16 mouse cellular contexts compared by ENCODE assay signal in the genomic region with DNA sequence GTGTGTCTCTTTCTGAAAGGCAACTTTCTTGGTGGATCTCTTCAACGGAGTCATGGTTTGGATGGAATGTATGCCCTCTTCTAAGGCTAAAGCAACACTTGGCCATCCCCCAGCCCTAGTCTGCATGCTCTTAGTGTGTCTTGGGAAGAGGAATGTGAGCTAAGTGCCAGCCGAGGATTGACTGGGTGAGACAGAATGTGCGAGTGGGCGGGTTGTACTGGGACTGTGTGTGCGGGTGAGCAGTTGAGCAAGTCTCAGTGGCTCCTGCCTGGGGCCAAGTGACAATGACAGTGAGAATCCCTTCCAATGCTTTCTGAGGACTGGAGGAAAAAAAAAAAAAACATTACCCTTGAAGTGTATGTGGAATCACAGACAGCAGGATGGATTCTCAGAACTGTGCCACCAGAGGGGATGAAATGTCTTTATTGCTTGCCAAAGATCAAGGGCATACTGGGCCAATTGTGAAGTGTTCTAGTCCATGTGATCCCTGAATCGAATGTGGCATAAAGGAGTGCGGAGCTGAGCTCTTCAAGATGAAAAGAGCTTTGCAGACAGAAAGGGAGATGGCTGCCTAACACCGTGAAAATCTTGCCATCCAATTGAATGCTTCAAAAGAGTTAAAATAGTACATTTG.
DNase-seq lines count a peak whose midpoint lies in the region; ATAC-seq and TF ChIP-seq lines count a peak whose summit lies in the region.
"Had no signal": no experiment of that assay in that cellular context is flagged by ENCODE, and none has a peak within 500 bp of the region (broad histone marks: within the 10 kb centered on the region; RNA-seq: fewer than 3 reads in every experiment).

No protein-coding gene starts in this region.

- TF ChIP-seq CTCF in layer of hippocampus, adult 2 months (conservative IDR thresholded peaks at IDR 0.05): no peak

- peak; percentile 15 to 20 for DNase-seq in cerebellum, postnatal 10 days
- DNase-seq in cerebellum, adult 18-20 months: no peak
- DNase-seq in layer of hippocampus, adult 2 months (ENCODE audit: low spot score in 2 of 2): peak; percentile 51 to 62
- no peak for DNase-seq in layer of hippocampus, postnatal 10 days (ENCODE audit: low spot score in 2 of 2)
- DNase-seq in fibroblast of lung, adult 2 months (ENCODE audit: low read depth): peak; percentile 28
- DNase-seq in lung, postnatal 25 days (ENCODE audit: low spot score): peak; percentile 4
- DNase-seq: adrenal gland, postnatal 25 days; cerebellum, adult 11 months; gastrocnemius, postnatal 14 days; thymus, adult 2 months had no signal

- peak overlapping the region; percentile 28; the same call in 1 of the 2 replicates for H3K27ac ChIP-seq in layer of hippocampus, adult 2 months
- H3K27ac ChIP-seq: heart, embryonic 15.5 days; hindbrain, embryonic 15.5 days; kidney, embryonic 15.5 days; liver, embryonic 12.5 days had no signal

- no peak for ATAC-seq in megakaryocyte progenitor cell, adult 5-6 weeks (replicated peaks; ENCODE audit: poor library complexity)
- no peak for ATAC-seq in monocyte, adult 5-6 weeks (replicated peaks; ENCODE audit: insufficient number of reproducible peaks, low FRiP score, low TSS enrichment, poor library complexity, severe bottlenecking)
- ATAC-seq: liver, embryonic 12.5 days had no signal

- no peak overlapping the region for H3K4me3 ChIP-seq in layer of hippocampus, adult 2 months
- H3K4me3 ChIP-seq: heart, embryonic 15.5 days; hindbrain, embryonic 15.5 days; kidney, embryonic 15.5 days; liver, embryonic 12.5 days had no signal

Comparison
In these comparisons a context has a peak if more than half of its experiments do, and no peak if none do; other contexts are left out.
1. DNase-seq: peak in cerebellum, postnatal 10 days (2 of 2), layer of hippocampus, adult 2 months (2 of 2), fibroblast of lung, adult 2 months (single experiment) and lung, postnatal 25 days (single experiment); none in cerebellum, adult 18-20 months (0 of 2) and layer of hippocampus, postnatal 10 days (0 of 2).